Mouse (Mus musculus): ENCODE data around the gene Vmn1r1.

- peak; percentile 67 for TF ChIP-seq CTCF (conservative IDR thresholded peaks at IDR 0.05; ENCODE audit: low read length)
- no peak for TF ChIP-seq NANOG (IDR thresholded peaks at IDR 0.05; ENCODE audit: borderline replicate concordance, low read length)
Measured at GRCm38 (mm10) chr1:182143288-182143687, 21.0 kb downstream of the Vmn1r1 start.

Data from E14TG2a.4 (cell line).